Mouse (Mus musculus): ENCODE results near the gene Pnlip.

Gene Pnlip

DNA sequence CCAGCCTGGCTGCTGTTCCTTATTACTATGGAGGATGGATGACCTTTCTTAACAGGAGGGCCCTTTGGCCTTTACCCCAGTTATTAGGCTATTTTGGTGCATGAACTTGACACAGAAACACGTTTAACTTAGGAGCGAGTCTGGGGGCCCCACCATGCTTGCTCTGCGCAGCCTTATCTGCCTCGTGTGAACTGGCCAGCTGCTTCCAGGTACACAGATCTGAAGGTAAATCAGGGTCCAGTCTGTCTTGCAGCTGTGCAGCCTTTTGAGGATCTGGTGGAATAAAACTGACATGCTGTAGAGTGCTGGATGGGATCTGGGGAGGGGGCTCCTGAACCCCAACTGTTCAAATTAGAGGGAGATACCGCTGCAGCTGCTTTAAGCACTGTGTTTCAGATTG lies 75.5 kb downstream of the Pnlip start:
- no peak for DNase-seq (ENCODE audit: low spot score)

DNA sequence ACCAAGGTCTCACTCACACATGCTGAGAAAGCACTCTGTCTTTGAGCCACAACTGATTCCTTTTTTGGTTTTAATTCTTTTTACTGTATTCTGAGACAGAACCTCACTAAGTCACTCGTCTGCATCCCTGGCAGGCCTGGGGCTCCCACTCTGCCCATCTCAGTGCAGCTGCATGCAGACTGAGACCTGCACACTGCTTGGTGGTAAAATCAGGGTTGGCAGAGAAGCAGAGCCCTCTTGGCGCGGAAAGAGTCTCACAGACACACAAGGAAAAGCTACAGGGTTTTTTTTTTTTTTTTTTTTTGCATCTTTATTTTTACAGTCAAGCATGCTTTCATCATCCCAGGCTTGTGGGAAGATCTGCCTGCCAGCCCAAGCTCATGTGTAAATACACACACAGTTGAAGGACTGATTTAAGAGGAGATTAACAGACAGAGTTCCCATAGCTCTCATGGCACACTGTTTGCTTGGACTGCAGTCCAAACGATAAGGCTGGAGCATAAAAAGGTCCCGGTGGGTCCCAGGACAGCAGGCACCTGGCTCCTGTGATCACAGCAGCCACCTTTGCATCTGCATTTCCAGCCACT lies 76.2 kb downstream of the Pnlip start, which contains the start of gene Pnliprp1:
Pnliprp1 (plus strand) TSS at position 443 of the 587 bp plus-strand sequence.
- DNase-seq (ENCODE audit: low spot score), result no peak

All from embryo, embryonic 10 days (tissue).